Mouse (Mus musculus) limb, embryonic 14.5 days (tissue): ENCODE measurements around the gene Dennd4b. TPM values are rescaled to one million over a fixed set of nuclear protein-coding genes. Genes with fewer than 3 reads are reported as not detected.

Experiments used
- ATAC-seq: fragments of 200-750 bp; cut with Nextera tagmentation; 2 replicates; pipeline ENCODE4 v1.8.0; 2017; ENCODE audit warnings: low read depth, moderate number of reproducible peaks, moderate TSS enrichment; ENCODE audit not compliant: low FRiP score
- DNase-seq: peaks from one replicate; pipeline ENCODE4 v3.0.0-alpha.2; 2015; ENCODE audit warnings: low spot score
- H3K27ac ChIP-seq: fragments of 300-500 bp; sonication (generic); replicated peaks from 2 replicates; pipeline ENCODE4 v1.5.1; 2014; ENCODE audit warnings: low read depth, mild to moderate bottlenecking, low read length, moderate library complexity, mixed read lengths
- H3K27me3 ChIP-seq: fragments of 300-500 bp; sonication (generic); 2 replicates; pipeline ENCODE4 v1.6.1; 2014; ENCODE audit warnings: low read length, mixed read lengths; ENCODE audit not compliant: control insufficient read depth, insufficient read depth
- H3K36me3 ChIP-seq: fragments of 300-500 bp; sonication (generic); 2 replicates; pipeline ENCODE4 v1.6.1; 2014; ENCODE audit warnings: mild to moderate bottlenecking, low read length, moderate library complexity, mixed read lengths; ENCODE audit not compliant: control insufficient read depth, insufficient read depth
- H3K4me1 ChIP-seq: fragments of 300-500 bp; sonication (generic); 2 replicates; pipeline ENCODE4 v1.6.1; 2014; ENCODE audit warnings: antibody characterized with exemption, low read length, mixed read lengths; ENCODE audit not compliant: control insufficient read depth, insufficient read depth
- H3K4me2 ChIP-seq: fragments of 300-500 bp; sonication (generic); replicated peaks from 2 replicates; pipeline ENCODE4 v1.6.1; 2014; ENCODE audit warnings: low read depth, mild to moderate bottlenecking, low read length, moderate library complexity; ENCODE audit not compliant: severe bottlenecking
- H3K4me3 ChIP-seq: fragments of 300-500 bp; sonication (generic); replicated peaks from 2 replicates; pipeline ENCODE4 v1.5.1; 2014; ENCODE audit warnings: low read length
- H3K9ac ChIP-seq: fragments of 300-500 bp; sonication (generic); 2 replicates; pipeline ENCODE4 v1.6.1; 2014; ENCODE audit warnings: mild to moderate bottlenecking, low read depth, low read length, moderate library complexity; ENCODE audit not compliant: severe bottlenecking
- H3K9me3 ChIP-seq: fragments of 300-500 bp; sonication (generic); 2 replicates; pipeline ENCODE4 v1.6.1; 2016; ENCODE audit warnings: low read length; ENCODE audit not compliant: control insufficient read depth
- POLR2A ChIP-seq: fragments of 200-500 bp; IDR thresholded peaks from 2 replicates; pipeline ENCODE4 v1.8.0; 2012; ENCODE audit warnings: inconsistent platforms, mild to moderate bottlenecking, moderate library complexity, borderline replicate concordance; ENCODE audit not compliant: insufficient read depth, insufficient read length; ENCODE audit errors: extremely low read depth
- WGBS: fragments of 180-500 bp; shearing (Covaris S2); extraction: QIAGEN DNeasy Blood & Tissue Kit; methylation state at CpG from one replicate; pipeline ENCODE4 v1.1.7; 2014; 5-methylcytosine and 5-hydroxymethylcytosine counted together
- polyA plus RNA-seq, 2 experiments: library from polyadenylated mRNA; depleted of rRNA in 1 of 2; stranded (reverse) in 1 of 2; unstranded in 1 of 2; fragments of >200 nt; fragmentation: Nextera tagmentation in 1 of 2; extraction: Ambion mirVana in 1 of 2; gene quantifications; 2 replicates each; pipeline versions ENCODE4 v1.2.1 to v1.2.3; 2012 to 2014

Gene Dennd4b
- polyA plus RNA-seq, 2 experiments = 3.6 to 21.3 TPM

DNA sequence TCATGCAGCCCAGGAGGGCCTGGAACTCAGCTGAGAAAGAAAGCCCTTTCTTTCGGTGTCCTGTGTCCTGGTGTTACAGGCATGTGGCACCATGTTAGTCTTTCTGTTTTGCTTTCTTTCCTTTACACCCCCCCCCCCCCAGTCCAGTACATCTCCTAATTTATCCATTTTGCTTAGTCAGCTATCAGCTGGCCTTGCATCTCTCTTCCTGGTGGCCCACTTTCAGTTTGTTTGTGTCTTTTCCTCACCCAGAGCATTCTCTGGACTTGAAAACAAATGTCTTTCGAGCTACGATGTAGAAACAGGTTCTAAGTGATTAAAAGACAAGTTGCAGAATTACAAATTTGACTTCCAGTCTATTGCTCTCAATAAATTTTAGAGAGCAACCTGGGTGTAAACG, 42.5 kb upstream of the Dennd4b start:
- Histone ChIP-seq H3K27ac (no peak overlapping the region), H3K9ac (no peak overlapping the region), H3K4me1 (peaks cover 11% of the 10 kb centered on the region), H3K9me3 (no peaks in the 10 kb centered on the region), H3K4me2 (no peak overlapping the region), H3K27me3 (no peaks in the 10 kb centered on the region), H3K36me3 (peaks cover 10% of the 10 kb centered on the region), H3K4me3 (no peak overlapping the region)
- DNase-seq (no peak), ATAC-seq (no peak)
- 90% methylated on average over 4 of the region's 4 CpGs for WGBS
- TF ChIP-seq POLR2A = no peak

DNA sequence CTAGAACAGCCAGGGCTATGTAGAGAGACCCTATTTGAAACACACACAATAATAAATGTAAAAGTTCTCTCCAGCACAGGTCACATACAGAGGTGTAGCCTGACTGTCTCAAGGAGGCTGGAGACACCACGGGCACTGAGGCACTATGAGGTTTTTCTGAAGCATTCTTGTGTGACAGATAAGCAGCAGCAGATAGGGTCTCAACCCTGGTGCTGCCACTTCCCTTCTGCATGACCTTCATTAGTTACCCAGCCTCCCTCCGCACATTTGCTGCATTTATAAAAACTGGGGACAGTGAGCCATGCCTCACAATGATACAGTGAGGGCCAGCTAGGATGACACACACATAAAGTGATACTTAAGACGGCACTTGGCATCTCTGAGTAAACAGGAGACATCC, 42.0 kb upstream of the Dennd4b start:
- Histone ChIP-seq H3K36me3 (peaks cover 10% of the 10 kb centered on the region), H3K4me1 (peaks cover 11% of the 10 kb centered on the region), H3K27ac (no peak overlapping the region), H3K4me3 (no peak overlapping the region), H3K9ac (no peak overlapping the region), H3K27me3 (no peaks in the 10 kb centered on the region), H3K4me2 (no peak overlapping the region), H3K9me3 (no peaks in the 10 kb centered on the region)
- ATAC-seq = no peak
- DNase-seq = no peak
- WGBS = 88% methylated on average over 3 of the region's 3 CpGs
- no peak for TF ChIP-seq POLR2A

DNA sequence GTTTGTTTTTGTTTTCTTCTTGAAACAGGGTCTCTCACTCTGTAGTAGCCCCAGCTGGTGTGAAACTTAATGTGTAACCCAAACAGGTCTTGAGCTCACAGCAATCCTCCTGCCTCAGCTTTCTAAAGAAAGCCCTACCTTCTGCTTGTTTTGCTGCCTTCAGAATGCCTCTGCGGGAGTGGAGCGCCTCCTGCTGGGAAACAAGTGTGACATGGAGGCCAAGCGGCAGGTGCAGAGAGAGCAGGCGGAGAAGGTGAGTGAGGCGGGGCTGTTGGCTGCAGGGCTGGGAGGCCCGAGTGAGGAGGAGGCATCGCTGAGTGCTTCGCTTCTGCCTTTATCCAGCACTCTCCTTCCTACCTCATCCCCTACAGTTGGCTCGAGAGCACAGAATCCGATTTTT, 40.7 kb upstream of the Dennd4b start:
- Histone ChIP-seq H3K9ac (no peak overlapping the region), H3K4me2 (no peak overlapping the region), H3K27me3 (no peaks in the 10 kb centered on the region), H3K9me3 (no peaks in the 10 kb centered on the region), H3K4me1 (peaks cover 11% of the 10 kb centered on the region), H3K36me3 (peaks cover 10% of the 10 kb centered on the region), H3K27ac (no peak overlapping the region), H3K4me3 (no peak overlapping the region)
- DNase-seq = no peak
- ATAC-seq = no peak
- WGBS = 72% methylated on average over 10 of the region's 10 CpGs
- no peak for TF ChIP-seq POLR2A

DNA sequence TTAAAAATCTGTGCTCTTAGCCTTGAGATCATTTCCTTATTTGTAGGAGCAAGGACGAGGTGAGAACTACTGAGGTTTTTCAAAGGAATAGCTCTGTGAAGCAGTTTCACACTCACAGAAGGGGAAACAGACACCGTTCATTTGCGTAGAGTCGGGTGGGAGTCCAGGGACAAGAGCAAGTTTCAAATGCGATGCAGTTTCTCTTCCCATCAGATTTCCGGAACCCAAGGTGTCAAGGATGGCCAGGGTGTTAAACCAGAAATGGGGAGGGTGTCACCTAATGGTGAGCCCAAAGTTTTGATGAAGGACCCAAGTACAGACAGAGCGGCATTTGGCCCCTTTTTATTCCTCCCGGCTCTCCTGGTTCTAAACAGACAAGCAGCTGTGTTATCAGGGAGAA, 33.9 kb upstream of the Dennd4b start:
- H3K4me1 ChIP-seq = peaks cover 4% of the 10 kb centered on the region; the same call in 1 of the 2 replicates
- H3K27me3 ChIP-seq = no peaks in the 10 kb centered on the region
- DNase-seq (no peak), ATAC-seq (no peak)
- H3K27ac ChIP-seq = peak overlapping the region; percentile 88; the same call in 1 of the 2 replicates
- peak overlapping the region; percentile 80 for H3K4me2 ChIP-seq
- no peaks in the 10 kb centered on the region for H3K9me3 ChIP-seq
- H3K36me3 ChIP-seq = peaks cover 22% of the 10 kb centered on the region
- peak overlapping the region; percentile 74 for H3K4me3 ChIP-seq
- 14% methylated on average over 8 of the region's 8 CpGs for WGBS
- TF ChIP-seq POLR2A = no peak
- H3K9ac ChIP-seq = peak overlapping the region; percentile 83

DNA sequence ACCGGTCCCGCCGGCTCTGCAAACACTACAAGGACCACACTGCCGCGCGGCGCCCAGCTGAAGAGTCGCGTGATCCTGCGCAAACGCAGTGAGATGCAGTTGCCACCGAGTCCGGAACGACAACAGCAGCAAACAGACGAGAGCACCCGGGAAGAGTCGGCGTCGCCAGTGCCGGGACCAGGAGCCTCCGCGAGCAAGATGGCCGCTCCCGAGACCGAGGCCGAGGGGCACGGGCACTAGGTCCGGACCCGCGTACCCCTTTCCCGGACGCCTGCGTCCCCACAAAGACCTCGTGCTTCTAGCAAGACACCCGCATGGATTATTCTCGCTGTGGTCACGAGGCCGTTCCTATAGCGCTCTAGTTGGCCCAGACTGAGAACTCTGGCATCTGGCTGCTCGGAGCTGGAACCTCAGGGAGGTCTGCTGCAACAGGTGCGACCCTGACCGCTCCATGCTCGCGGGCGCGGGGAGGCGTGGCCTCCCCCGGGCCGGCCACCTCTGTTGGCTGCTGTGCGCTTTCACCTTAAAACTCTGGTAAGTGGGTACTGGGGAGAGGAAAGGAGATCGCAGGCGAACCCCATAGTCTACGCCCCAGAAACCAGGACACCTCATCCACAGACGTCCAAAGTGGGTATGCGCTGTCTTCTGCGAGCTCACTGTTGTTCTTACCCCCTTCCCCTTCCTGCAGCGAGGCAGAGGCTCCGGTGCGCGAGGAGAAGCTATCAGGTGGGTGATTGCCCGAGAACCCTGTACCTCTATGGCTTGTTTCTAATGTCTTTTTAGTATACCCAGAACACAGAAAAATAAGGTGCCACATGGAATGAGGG, 33.3 kb upstream of the Dennd4b start, which contains the start of gene Jtb:
TSS of gene Jtb (plus strand) at position 91 of the 827 bp plus-strand sequence.
- WGBS = under 1% methylated on average over 60 of the region's 61 CpGs
- Histone ChIP-seq H3K36me3 (peaks cover 23% of the 10 kb centered on the region), H3K4me2 (peak within 1 kb of the TSS; percentile 80), H3K27me3 (no peaks in the 10 kb centered on the region), H3K9ac (peak within 1 kb of the TSS; percentile 83), H3K27ac (peak within 1 kb of the TSS; percentile 88), H3K9me3 (no peaks in the 10 kb centered on the region), H3K4me3 (peak within 1 kb of the TSS; percentile 74), H3K4me1 (peaks cover 4% of the 10 kb centered on the region; the same call in 1 of the 2 replicates)
- ATAC-seq = peak; percentile 97
- peak; percentile 90; the same call in 1 of the 2 replicates for TF ChIP-seq POLR2A
- peak; percentile 94 for DNase-seq
